Mouse (Mus musculus) layer of hippocampus, adult 11-12 months (tissue): Measurements from ENCODE around the gene Hnrnpa3.
"Not testable (repeated sequence)": the region's sequence is repeated elsewhere in the genome, so short reads cannot be mapped to it uniquely, and the experiment has no call there.

Experiments used
- DNase-seq: peaks from one replicate; pipeline ENCODE4 v3.0.0; 2022; ENCODE audit warnings: low spot score

The Hnrnpa3 gene

GRCm38 (mm10) chr2:75637361-75637760 is 21.7 kb upstream of the Hnrnpa3 start:
- DNase-seq = no peak

GRCm38 (mm10) chr2:75637822-75638221 is 21.2 kb upstream of the Hnrnpa3 start:
- not testable (repeated sequence) for DNase-seq

- DNase-seq = not testable (repeated sequence)
Measured at GRCm38 (mm10) chr2:75639535-75639934, 19.5 kb upstream of the Hnrnpa3 start.

GRCm38 (mm10) chr2:75642312-75642711 is 16.7 kb upstream of the Hnrnpa3 start:
- DNase-seq = not testable (repeated sequence)

- no peak for DNase-seq
Measured at GRCm38 (mm10) chr2:75642795-75643550, 16.1 kb upstream of the Hnrnpa3 start.

GRCm38 (mm10) chr2:75643950-75644349 is 15.1 kb upstream of the Hnrnpa3 start:
- DNase-seq = no peak

GRCm38 (mm10) chr2:75645251-75645650 is 13.8 kb upstream of the Hnrnpa3 start:
- no peak for DNase-seq

- no peak for DNase-seq
Measured at GRCm38 (mm10) chr2:75650437-75650836, 8.6 kb upstream of the Hnrnpa3 start.

GRCm38 (mm10) chr2:75653150-75653549 is 5.9 kb upstream of the Hnrnpa3 start:
- DNase-seq = no peak

GRCm38 (mm10) chr2:75654679-75655078 is 4.4 kb upstream of the Hnrnpa3 start:
- no peak for DNase-seq

GRCm38 (mm10) chr2:75656924-75657323 is 2.1 kb upstream of the Hnrnpa3 start:
- no peak for DNase-seq

GRCm38 (mm10) chr2:75657907-75658691 is 962 bp upstream of the Hnrnpa3 start:
- no peak for DNase-seq

- DNase-seq = peak; percentile 92
Measured at GRCm38 (mm10) chr2:75659629-75659960, 534 bp downstream of the Hnrnpa3 start.

GRCm38 (mm10) chr2:75660255-75660948 is 1.3 kb downstream of the Hnrnpa3 start:
- no peak for DNase-seq

GRCm38 (mm10) chr2:75661106-75661505 is 2.0 kb downstream of the Hnrnpa3 start:
- DNase-seq = no peak

- no peak for DNase-seq
Measured at GRCm38 (mm10) chr2:75669491-75670445, 10.7 kb downstream of the Hnrnpa3 start.

GRCm38 (mm10) chr2:75670446-75671336 is 11.6 kb downstream of the Hnrnpa3 start:
- DNase-seq = no peak

- DNase-seq = no peak
Measured at GRCm38 (mm10) chr2:75671337-75671660, 12.2 kb downstream of the Hnrnpa3 start.

GRCm38 (mm10) chr2:75672561-75672960 is 13.5 kb downstream of the Hnrnpa3 start:
- no peak for DNase-seq

GRCm38 (mm10) chr2:75676567-75676966 is 17.5 kb downstream of the Hnrnpa3 start:
- DNase-seq = no peak

GRCm38 (mm10) chr2:75679947-75680346 is 20.9 kb downstream of the Hnrnpa3 start:
- DNase-seq = no peak
